Mouse (Mus musculus): ENCODE measurements at regions not wholly inside any gene's neighbourhood (a gene's known extent, or its start where the extent isn't known, plus 50 kb on each side); places are given as distances from the start of the nearest gene placed in this dataset.

DNA sequence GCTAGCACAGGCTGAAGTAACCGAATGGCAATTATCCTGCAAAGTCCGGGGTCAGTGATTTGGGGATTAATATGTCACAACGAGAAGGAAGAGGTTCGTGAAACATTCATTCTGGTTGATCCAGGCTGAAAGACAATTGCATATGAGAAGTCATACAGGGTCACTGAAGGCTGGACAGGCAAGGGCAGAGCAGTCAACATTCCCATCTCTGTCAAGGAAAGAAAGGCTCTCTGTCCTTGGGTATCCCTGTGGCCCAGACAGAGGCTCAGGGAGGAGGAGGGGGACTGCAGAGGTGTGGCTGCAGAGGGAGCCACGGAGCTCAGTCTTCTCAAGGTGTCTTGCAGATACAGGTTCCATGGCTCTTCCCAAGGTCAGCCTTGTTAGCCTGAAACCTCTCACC is 68.4 kb upstream of the Irf2bp2 start:
- no peak for DNase-seq (ENCODE audit: low read depth, low spot score)

- DNase-seq (ENCODE audit: low read depth, low spot score): no peak
Measured at GRCm38 (mm10) chr8:126661511-126662142, 67.8 kb upstream of the Irf2bp2 start.

DNA sequence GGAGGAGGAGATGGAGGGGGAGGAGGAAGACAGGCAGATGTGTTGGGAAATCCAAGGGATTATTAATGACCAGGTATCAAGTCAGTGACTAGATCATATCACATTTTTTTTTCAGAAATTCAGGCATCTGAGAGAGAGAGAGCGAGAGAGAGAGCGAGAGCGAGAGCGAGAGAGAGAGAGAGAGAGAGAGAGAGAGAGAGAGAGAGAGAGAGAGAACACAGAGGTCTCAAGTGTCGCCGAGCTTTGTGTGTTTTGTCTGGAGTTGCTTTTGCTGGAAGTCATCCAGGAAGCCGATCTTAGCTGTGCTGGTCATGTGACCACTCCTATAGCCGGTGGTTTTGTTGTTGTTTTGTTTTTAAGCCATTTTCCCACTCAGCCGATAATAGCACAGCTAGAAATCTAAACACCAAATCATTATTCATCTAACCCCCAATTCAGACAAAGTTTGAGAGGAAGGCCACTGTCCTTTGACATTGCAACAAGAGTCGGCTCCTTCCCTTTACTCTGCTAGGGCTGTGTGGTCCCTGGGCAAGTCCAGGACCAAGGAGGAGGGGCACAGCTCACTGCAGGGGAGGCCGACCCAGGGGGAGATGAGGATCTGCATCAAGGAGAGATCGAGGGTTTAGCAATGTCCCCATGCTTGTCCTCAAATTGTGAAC is 67.0 kb upstream of the Irf2bp2 start:
- no peak for DNase-seq (ENCODE audit: low read depth, low spot score)

GRCm38 (mm10) chr8:126659691-126660657 is 66.2 kb upstream of the Irf2bp2 start:
- DNase-seq (ENCODE audit: low read depth, low spot score): no peak

- DNase-seq (ENCODE audit: low read depth, low spot score): no peak
Measured at GRCm38 (mm10) chr8:126657546-126657945, 63.8 kb upstream of the Irf2bp2 start.

DNA sequence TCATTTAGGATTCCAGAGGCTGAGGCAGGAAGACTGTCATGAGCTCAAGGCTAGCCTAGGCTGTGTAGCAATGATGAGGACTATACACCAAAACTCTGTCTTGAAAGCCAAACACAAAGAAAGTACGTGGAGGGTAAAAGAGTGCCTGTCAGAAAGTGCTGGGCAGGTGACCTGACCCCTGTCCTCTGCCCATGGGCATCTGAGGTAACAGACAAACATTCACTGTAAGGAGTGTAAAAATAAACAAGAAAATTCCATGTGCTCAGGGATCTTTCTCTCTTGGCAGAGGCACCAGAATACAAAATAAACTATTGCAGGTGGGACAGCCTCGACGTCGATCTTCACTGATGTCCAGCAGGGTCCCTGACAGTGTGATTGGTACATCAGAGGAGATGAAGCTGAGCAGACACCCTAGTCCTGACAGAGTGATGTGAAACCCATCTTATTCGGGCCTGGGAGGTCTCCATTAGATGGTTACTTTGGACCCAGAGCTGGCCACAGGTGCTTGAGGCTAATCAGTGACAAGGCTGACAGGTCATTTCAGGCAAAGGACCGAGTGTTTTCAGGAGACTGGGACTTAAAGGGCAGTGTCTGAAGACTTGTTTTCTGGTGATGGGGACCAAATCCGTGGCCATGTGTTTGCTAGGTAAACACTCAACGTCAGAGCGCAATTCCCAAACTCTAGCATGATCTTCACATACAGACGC is 62.9 kb upstream of the Irf2bp2 start:
- DNase-seq (ENCODE audit: low read depth, low spot score): no peak

DNA sequence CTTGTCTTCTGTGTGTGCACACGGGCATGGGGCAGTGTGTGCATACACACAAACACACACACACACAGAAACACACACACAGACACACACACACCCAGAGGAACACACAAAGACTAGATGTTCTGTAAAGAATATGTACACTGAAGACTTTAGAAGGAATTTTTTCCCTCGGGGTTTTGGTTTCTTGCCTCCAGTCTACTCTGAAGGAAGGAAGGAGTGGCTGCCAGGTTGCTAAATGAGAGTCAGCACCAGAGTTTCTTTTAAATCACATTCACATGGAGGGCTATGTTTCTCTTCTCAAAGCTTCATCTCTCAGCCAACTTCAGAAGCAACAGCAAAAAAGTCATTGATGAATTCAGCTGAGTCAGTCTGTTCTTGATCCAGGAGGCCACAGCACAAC is 61.8 kb upstream of the Irf2bp2 start:
- no peak for DNase-seq (ENCODE audit: low read depth, low spot score)

- no peak for DNase-seq (ENCODE audit: low read depth, low spot score)
Measured at GRCm38 (mm10) chr8:126654353-126654752, 60.6 kb upstream of the Irf2bp2 start.

- DNase-seq (ENCODE audit: low read depth, low spot score): no peak
Measured at GRCm38 (mm10) chr8:126652151-126652550, 58.4 kb upstream of the Irf2bp2 start.

- no peak for DNase-seq (ENCODE audit: low read depth, low spot score)
Measured at GRCm38 (mm10) chr8:126650945-126651344, 57.2 kb upstream of the Irf2bp2 start.

DNA sequence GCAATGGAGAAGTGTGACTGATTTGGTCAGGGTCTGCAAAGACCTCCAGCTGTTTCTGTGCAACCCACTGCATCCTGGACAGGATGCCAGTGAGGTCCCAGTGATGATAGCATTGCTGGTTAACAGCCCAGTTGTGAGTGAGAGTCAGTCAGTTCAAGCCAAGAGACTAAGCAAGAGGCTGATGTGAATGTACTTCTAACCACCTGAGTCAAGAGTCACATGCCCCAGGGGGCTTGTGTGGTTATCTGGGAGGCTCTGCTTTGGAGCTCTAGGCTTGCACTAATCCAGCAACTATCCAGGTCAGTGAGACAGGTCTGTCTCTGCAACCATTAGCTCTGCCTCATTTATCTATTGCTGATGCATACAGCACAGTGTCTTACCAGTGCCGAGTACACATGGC is 55.5 kb upstream of the Irf2bp2 start:
- DNase-seq (ENCODE audit: low read depth, low spot score): no peak

DNA sequence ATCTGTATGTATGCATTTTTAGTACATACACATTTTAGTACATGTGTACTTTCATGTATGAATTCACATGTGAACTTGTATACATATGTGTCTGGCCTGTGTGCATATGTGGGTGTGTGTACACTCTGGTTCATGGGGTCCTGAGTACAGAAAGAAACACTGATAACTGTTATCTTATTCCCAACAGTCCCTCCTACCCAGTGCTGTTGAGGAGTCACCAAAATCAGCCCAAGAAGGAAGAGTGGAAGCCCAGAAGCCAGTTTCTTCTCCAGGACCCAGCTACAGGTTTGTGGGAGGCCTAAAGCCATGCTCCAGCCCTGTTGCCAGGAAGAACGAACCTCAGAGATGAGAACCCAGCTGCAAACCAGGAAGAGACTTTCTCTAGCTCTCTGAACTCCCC is 53.6 kb upstream of the Irf2bp2 start:
- DNase-seq (ENCODE audit: low read depth, low spot score): no peak

- no peak for DNase-seq (ENCODE audit: low read depth, low spot score)
Measured at GRCm38 (mm10) chr8:126646604-126647311, 53.0 kb upstream of the Irf2bp2 start.

DNA sequence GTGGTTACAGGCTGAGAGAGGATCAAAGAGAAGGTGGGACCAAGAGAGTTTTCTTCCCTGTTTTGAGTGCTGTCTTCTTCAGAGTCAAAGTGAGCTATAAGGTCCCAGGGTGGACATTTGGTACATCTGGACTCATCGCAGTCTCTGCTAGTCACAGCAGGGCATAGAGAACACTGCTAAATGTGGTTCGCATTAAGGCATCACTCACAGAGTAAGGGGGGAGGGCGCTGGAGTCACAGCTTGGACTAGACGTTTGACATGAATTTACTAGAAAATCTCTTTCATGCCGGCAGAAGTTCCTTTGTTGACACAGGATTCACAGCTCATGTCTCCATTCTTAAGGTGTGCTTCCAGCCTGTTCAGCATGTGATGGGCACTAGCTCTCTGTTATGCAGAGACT is 50.4 kb upstream of the Irf2bp2 start:
- DNase-seq (ENCODE audit: low read depth, low spot score): no peak

All from ES-CJ7 (cell line).